Mouse (Mus musculus): ENCODE measurements around the gene Zswim1.
A peak's percentile ranks its signal among the peaks of the same experiment; 100 is the strongest.

Gene Zswim1

GRCm38 (mm10) chr2:164822636-164823165 lies at the start of gene Zswim1:
Gene Zswim1 (plus strand): TSS chr2:164822686.
- peak; percentile 100 for DNase-seq (ENCODE audit: extremely low spot score)

GRCm38 (mm10) chr2:164773229-164773988 lies 49.1 kb upstream of the Zswim1 start:
- DNase-seq (ENCODE audit: extremely low spot score), result no peak

GRCm38 (mm10) chr2:164773989-164774364 lies 48.5 kb upstream of the Zswim1 start:
- DNase-seq (ENCODE audit: extremely low spot score), result no peak

- DNase-seq (ENCODE audit: extremely low spot score), result no peak
These were observed 46.4 kb upstream of the Zswim1 start for GRCm38 (mm10) chr2:164776130-164776529.

GRCm38 (mm10) chr2:164776801-164777200 lies 45.7 kb upstream of the Zswim1 start:
- no peak for DNase-seq (ENCODE audit: extremely low spot score)

GRCm38 (mm10) chr2:164777246-164778014 lies 45.1 kb upstream of the Zswim1 start:
- no peak for DNase-seq (ENCODE audit: extremely low spot score)

GRCm38 (mm10) chr2:164778015-164778287 lies 44.5 kb upstream of the Zswim1 start:
- no peak for DNase-seq (ENCODE audit: extremely low spot score)

- no peak for DNase-seq (ENCODE audit: extremely low spot score)
These were observed 43.7 kb upstream of the Zswim1 start for GRCm38 (mm10) chr2:164778809-164779208.

GRCm38 (mm10) chr2:164779481-164780086 lies 42.9 kb upstream of the Zswim1 start, which contains the start of gene Tnnc2:
Gene Tnnc2 (minus strand): TSS chr2:164779967.
- DNase-seq (ENCODE audit: extremely low spot score), result no peak

- DNase-seq (ENCODE audit: extremely low spot score), result no peak
These were observed 40.6 kb upstream of the Zswim1 start for GRCm38 (mm10) chr2:164781876-164782275.

GRCm38 (mm10) chr2:164783926-164784581 lies 38.4 kb upstream of the Zswim1 start:
- DNase-seq (ENCODE audit: extremely low spot score), result no peak

- DNase-seq (ENCODE audit: extremely low spot score), result no peak
These were observed 37.5 kb upstream of the Zswim1 start for GRCm38 (mm10) chr2:164784869-164785420.

GRCm38 (mm10) chr2:164785481-164786387 lies 36.8 kb upstream of the Zswim1 start, which contains the start of gene Snx21:
Gene Snx21 (plus strand): TSS chr2:164785823.
- DNase-seq (ENCODE audit: extremely low spot score), result peak; percentile 90

GRCm38 (mm10) chr2:164786388-164786885 lies 36.0 kb upstream of the Zswim1 start:
- DNase-seq (ENCODE audit: extremely low spot score), result peak; percentile 38

- DNase-seq (ENCODE audit: extremely low spot score), result no peak
These were observed 35.5 kb upstream of the Zswim1 start for GRCm38 (mm10) chr2:164787032-164787431.

GRCm38 (mm10) chr2:164787779-164788178 lies 34.7 kb upstream of the Zswim1 start:
- no peak for DNase-seq (ENCODE audit: extremely low spot score)

- no peak for DNase-seq (ENCODE audit: extremely low spot score)
These were observed 34.1 kb upstream of the Zswim1 start for GRCm38 (mm10) chr2:164788411-164788810.

- DNase-seq (ENCODE audit: extremely low spot score), result no peak
These were observed 32.0 kb upstream of the Zswim1 start for GRCm38 (mm10) chr2:164790451-164790850.

GRCm38 (mm10) chr2:164791841-164792261 lies 30.6 kb upstream of the Zswim1 start:
- DNase-seq (ENCODE audit: extremely low spot score), result no peak

Data from embryo, embryonic 9.5 days (tissue).